Mouse (Mus musculus) cerebellum, adult 9-10 months (tissue): ENCODE data around the gene Lin54.

ENCODE experiments used
- DNase-seq: peaks from one replicate; pipeline ENCODE4 v3.0.0; 2022

The Lin54 gene

DNA sequence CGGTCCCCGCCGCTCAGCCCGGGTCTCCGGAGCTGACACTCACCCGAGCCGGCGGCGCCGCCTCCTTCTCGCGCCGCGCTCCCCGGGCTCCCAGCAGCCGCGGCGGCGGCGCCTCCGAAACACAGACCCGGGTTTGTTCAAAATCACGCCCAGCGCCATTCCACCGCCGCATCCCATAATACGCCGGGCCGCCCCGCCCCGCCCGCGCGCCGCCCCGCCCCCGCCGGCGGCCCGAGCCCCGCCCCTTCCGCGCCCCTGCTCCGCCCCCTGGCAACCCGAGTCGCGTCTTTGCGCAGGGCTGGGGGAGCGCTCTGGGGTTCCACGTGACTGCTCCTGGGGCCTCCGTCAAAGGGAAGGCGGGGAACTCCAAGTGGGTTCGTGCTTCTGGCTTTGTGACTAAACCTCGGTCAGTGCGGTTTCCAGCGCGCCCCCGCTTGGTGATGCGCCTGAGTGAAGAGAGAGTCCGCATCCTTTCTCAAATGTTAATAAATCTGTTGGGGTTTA is at the start of gene Lin54:
Gene Lin54, minus strand, starts transcription at position 182 of the 504 bp plus-strand sequence.
- peak; percentile 92 for DNase-seq

DNA sequence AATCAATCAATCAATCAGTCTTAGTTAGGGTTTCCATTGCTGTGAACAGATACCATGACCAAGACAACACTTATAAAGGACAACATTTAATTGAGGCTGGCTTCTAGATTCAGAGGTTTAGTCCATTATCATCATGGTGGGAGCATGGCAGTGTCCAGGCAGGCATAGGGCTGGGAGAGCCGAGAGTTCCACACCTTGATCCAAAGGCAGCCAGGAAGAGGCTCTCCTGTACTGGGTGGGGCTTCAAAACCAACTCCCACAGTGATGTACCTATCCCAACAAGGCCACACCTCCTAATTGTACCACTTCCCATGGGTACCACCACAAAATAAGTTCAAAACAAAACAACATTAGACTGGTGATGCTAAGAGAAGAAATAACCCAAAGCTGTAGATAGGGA is 49.7 kb upstream of the Lin54 start:
- DNase-seq: no peak

DNA sequence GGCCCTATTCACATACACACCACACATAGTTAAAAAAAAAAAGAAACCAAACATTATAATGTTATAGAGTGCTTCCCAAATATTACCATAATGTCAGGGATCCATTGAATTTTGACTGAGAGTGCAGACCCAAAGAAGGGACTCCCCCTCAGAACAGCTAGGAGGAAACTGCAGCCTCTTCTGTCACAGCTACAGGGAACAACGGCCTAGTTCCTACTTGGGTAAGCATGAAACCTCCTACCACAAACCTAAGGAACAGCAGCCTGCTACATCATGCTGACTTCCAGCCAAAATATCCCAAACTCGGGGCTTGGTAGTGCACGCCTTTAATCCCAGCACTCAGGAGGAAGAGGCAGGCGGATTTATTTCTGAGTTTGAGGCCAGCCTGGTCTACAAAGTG is 48.9 kb upstream of the Lin54 start:
- DNase-seq: no peak

GRCm38 (mm10) chr5:100548236-100548635 is 47.8 kb upstream of the Lin54 start:
- DNase-seq: no peak

- no peak for DNase-seq
Measured at GRCm38 (mm10) chr5:100546294-100547080, 46.0 kb upstream of the Lin54 start.

DNA sequence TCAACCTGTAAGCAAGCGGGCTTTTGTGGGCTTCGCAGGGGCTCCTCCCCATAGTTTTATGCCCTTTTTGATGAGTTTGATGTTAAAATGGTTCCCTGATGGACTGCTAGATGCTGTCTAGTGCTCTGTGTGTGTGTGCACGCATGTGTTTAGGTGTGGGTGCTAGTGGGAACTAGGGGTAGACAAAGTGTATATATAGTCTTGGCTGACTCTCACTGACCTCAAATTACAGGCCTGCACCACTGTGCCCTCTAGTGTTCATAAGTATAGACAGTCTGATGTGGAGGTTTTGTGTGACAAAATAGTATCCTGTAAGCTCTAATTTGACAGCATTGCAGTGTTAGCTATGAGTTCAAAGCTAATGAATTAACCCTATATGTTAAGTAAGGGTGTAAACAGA is 36.2 kb upstream of the Lin54 start:
- DNase-seq: no peak

DNA sequence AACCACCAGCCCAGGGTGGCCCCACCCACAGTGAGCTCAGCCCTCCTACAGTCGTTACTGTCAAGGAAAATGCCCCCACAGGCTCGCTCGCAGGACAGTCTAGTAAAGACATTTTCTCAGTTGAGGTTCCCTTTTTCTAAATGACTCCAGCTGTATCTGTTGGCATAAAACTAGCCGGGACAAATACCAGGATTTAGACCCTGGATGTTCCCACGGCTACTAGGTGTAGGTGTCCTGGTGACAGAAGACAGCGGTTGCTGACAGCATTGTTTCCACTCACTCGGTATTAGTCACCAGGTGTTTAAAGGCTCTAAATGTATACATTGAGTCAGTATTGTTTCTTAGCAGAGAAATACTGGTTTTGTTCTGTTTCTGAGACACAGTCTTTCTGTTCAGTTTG is 35.4 kb upstream of the Lin54 start:
- DNase-seq: no peak

DNA sequence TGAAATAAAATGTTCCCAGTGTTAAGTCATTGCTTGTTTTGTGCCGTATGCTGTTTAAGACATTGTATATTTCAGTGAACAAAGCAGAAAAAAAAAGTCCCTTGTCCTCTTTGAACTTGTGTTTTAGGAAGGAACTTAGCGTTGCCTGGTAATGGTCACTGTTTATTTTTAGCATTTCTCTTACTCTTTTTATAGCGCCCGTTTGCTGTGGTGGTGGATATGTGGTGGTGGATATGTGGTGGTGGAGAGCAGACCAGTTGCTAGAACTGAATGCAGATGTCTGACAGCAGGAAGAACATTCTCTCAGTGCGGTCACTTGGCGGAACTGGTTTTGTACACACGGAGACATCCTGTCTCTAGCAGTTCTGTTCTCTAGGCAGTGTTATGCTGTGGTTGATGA is 25.7 kb upstream of the Lin54 start:
- no peak for DNase-seq

- DNase-seq: no peak
Measured at GRCm38 (mm10) chr5:100525620-100526019, 25.2 kb upstream of the Lin54 start.

- no peak for DNase-seq
Measured at GRCm38 (mm10) chr5:100524921-100525320, 24.5 kb upstream of the Lin54 start.

DNA sequence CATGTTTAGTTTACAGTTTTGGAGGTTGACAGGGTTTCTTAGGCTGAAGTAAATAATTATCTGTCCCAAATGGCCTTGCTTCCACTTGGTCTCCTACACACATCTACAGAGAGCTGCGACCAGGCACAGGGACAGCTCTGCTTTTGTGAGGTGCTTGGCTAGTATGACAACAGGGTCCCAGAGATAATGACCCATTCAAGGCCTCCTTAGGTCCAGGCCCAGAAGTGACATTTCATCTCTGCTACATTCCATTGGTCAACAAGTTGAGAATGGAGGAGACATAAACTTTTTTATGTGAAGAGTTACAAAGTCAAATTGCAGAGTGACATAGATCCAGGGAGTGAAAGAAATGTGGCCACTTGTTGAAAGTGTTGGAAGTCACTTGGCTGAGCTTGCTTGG is 22.9 kb upstream of the Lin54 start:
- DNase-seq: no peak

DNA sequence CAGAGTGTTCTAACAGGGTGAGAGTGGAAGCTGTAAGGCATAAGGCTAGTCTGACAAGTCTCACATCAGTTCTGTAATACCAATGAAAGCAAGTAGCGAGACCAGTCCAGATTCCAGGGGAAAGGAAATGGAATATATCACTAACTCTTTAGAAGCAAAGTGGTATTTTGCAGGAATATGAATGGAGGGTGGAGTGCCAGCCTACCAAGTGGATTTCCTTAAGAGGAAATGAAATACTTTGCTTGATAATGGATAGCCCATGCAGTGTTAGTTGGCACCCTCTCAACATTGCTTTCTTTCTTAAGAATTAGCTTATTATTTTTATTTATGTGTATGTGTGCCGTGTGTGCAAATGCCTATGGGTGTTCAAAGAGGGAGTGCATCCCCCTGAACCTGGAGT is 19.8 kb upstream of the Lin54 start:
- DNase-seq: no peak

GRCm38 (mm10) chr5:100519027-100519411 is 18.6 kb upstream of the Lin54 start:
- DNase-seq: no peak

DNA sequence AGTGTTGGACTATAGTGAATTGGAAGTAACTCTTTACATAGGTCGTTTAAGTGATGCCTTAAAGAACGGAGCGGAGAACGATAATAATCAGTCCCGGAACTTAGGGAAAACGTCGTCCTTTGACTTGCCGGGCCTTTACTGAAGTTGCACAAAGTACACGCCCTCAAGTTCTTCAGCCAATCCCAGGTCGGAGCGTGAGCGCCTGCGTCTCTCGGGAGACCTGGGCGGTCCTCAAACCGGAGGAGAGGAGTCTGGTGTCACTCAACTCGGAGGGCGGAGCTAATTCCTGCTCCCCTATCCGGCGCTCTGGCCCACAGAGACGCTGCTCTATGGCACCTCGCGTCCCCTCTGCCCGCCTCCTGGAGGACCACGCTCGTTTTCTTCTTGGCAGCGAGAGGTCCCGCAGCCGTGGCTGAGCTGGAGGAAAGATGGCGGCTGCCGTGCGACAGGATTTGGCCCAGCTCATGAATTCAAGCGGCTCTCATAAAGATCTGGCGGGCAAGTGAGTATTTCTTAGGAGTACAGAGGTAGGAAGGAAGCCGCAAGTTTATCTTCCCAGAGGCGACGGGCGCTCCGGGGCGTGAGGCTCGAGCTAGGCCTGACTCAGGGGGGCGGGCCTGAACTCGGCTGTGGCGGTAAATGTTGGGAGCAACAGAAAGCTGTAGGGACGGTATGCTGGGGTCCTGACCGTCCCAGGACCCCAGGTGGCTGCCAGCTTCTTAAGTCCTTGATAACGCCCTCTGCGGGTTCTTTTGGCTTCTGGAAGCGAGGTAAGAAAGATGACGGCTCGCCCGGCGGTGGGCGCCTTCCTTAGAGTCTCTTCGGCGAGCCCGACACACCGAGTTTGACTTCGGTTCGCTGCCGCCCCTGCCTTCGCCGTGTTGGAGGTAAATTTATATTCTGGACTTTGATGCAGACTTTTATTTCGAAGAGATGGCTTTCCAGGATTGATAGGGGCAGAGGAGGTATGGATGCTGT is 17.9 kb upstream of the Lin54 start, which contains the start of gene Cops4:
Gene Cops4, plus strand, starts transcription at position 261 of the 978 bp plus-strand sequence.
- DNase-seq: peak; percentile 98

DNA sequence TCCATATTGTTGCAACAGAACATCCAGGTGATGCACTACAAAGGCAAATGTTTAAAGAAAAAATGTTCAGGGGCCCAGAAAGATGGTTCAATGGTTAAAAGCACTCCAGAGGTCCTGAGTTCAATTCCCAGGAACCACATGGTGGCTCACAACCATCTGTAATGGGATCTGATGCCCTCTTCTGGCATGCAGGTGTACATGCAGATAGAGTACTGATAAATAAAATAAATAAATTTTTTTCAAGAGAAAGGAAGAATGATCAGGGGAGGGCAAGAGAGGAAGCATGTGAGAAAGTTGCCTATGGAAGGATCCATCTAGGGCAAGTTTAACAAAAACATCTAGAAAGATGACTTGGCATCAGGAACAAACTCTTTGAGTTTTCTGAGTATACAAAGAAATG is 12.1 kb upstream of the Lin54 start:
- DNase-seq: no peak

- DNase-seq: no peak
Measured at GRCm38 (mm10) chr5:100509247-100509646, 8.8 kb upstream of the Lin54 start.

DNA sequence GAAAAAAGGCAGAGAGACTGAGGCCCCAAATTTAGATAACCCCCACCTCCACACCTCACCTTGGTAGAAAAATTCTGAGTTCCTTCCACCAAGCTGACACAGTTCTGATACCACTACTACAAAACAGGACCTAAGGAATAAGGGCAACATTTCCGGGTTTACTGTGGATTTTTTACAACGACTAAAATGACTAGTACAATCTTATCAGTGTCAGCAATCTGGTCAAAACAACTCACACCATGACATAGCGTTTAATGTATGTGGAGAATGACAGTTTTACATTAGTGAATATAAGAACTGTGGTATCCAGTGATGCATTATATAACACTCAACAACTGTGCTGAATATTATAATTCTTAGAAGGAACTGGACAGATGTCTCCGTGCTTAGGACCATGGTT is 828 bp upstream of the Lin54 start:
- no peak for DNase-seq

- DNase-seq: peak; percentile 33
Measured at GRCm38 (mm10) chr5:100499831-100500304, 571 bp downstream of the Lin54 start.

DNA sequence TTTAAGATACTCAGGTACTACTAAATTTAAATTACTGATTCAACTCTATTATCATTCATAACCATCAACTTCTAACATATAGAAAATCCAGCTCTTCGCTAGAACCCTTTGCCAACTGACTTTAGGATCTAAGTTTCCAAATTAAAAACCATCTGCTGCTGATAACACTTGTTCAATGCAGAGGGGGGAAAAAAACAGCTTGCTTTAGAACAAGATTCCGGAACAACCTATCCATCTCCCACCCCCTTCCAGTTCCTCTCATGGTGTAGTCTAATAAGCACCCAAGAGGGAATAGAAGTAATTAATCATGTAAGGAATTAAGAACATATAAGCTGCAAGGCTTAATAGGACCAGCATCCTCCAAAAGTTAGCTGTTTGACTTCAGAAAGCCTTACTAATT is 1.2 kb downstream of the Lin54 start:
- DNase-seq: peak; percentile 12

GRCm38 (mm10) chr5:100498436-100499180 is 1.8 kb downstream of the Lin54 start:
- DNase-seq: peak; percentile 57

GRCm38 (mm10) chr5:100491704-100492103 is 8.7 kb downstream of the Lin54 start:
- DNase-seq: no peak

DNA sequence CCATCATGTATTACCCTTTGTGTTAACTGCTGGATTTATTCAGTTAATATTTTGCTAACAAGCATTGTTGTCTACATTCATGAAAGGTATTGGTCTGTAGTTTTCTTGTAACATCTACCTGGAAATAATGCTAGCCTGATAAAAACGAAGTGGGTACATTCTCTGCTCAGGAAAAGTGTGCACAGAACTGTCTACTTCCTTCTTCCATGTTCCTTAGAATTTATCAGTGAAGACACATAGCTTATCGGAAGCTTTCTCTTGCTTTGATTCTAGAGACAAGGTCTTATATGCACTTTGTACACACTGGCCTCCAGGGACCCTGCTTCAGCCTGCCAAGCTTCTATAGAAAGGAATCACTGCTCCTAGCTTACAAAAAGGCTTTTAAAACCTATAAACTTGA is 11.1 kb downstream of the Lin54 start:
- no peak for DNase-seq

DNA sequence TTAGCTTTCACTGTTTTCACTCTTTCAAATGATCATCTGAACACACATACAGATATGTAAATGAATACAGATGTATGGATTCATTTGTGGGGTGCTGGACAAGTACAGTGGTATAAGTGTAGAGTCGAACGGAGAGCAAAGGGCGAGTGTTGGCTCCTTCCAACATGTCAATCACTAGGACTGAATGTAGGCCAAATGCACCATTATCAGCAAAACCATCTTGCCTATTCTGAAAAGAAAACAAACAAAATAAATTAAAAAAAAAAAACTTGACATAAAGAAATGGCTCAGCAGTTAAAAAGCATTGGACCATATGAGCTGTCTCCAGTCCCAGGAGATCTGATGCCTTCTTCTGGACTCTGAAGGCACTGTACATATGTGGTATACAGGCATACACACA is 12.2 kb downstream of the Lin54 start:
- no peak for DNase-seq
